Mouse (Mus musculus): ENCODE data around the gene Ddx27.

Gene Ddx27

GRCm38 (mm10) chr2:167028553-167028952 is 13.6 kb downstream of the Ddx27 start:
- DNase-seq (ENCODE audit: low spot score in 2 of 2) = no peak

- no peak for DNase-seq (ENCODE audit: low spot score in 2 of 2)
These were observed 15.5 kb downstream of the Ddx27 start for GRCm38 (mm10) chr2:167030507-167030906.

GRCm38 (mm10) chr2:167037710-167038109 is 22.7 kb downstream of the Ddx27 start:
- no peak for DNase-seq (ENCODE audit: low spot score in 2 of 2)

GRCm38 (mm10) chr2:167038297-167038696 is 23.3 kb downstream of the Ddx27 start:
- DNase-seq (ENCODE audit: low spot score in 2 of 2) = no peak

- no peak for DNase-seq (ENCODE audit: low spot score in 2 of 2)
These were observed 23.7 kb downstream of the Ddx27 start for GRCm38 (mm10) chr2:167038716-167039115.

- no peak for DNase-seq (ENCODE audit: low spot score in 2 of 2)
These were observed 24.4 kb downstream of the Ddx27 start for GRCm38 (mm10) chr2:167039386-167039785.

GRCm38 (mm10) chr2:167043400-167044121 is 28.6 kb downstream of the Ddx27 start:
- DNase-seq (ENCODE audit: low spot score in 2 of 2) = no peak

GRCm38 (mm10) chr2:167048223-167048622 is 33.2 kb downstream of the Ddx27 start:
- no peak for DNase-seq (ENCODE audit: low spot score in 2 of 2)

- no peak for DNase-seq (ENCODE audit: low spot score in 2 of 2)
These were observed 33.8 kb downstream of the Ddx27 start for GRCm38 (mm10) chr2:167048698-167049358.

GRCm38 (mm10) chr2:167053127-167053844 is 38.3 kb downstream of the Ddx27 start:
- DNase-seq (ENCODE audit: low spot score in 2 of 2) = no peak

GRCm38 (mm10) chr2:167055386-167055785 is 40.4 kb downstream of the Ddx27 start:
- DNase-seq (ENCODE audit: low spot score in 2 of 2) = no peak

GRCm38 (mm10) chr2:167056210-167056941 is 41.4 kb downstream of the Ddx27 start:
- DNase-seq (ENCODE audit: low spot score in 2 of 2) = no peak

- no peak for DNase-seq (ENCODE audit: low spot score in 2 of 2)
These were observed 41.9 kb downstream of the Ddx27 start for GRCm38 (mm10) chr2:167056942-167057323.

GRCm38 (mm10) chr2:167058201-167058600 is 43.2 kb downstream of the Ddx27 start:
- DNase-seq (ENCODE audit: low spot score in 2 of 2) = no peak

GRCm38 (mm10) chr2:167058814-167059387 is 43.9 kb downstream of the Ddx27 start:
- DNase-seq (ENCODE audit: low spot score in 2 of 2) = no peak

GRCm38 (mm10) chr2:167059536-167059935 is 44.5 kb downstream of the Ddx27 start:
- DNase-seq (ENCODE audit: low spot score in 2 of 2) = no peak

- DNase-seq (ENCODE audit: low spot score in 2 of 2) = no peak
These were observed 45.0 kb downstream of the Ddx27 start for GRCm38 (mm10) chr2:167059960-167060359.

- no peak for DNase-seq (ENCODE audit: low spot score in 2 of 2)
These were observed 45.4 kb downstream of the Ddx27 start for GRCm38 (mm10) chr2:167060360-167060759.

GRCm38 (mm10) chr2:167060761-167061160 is 45.8 kb downstream of the Ddx27 start:
- DNase-seq (ENCODE audit: low spot score in 2 of 2) = no peak

- no peak for DNase-seq (ENCODE audit: low spot score in 2 of 2)
These were observed 46.5 kb downstream of the Ddx27 start for GRCm38 (mm10) chr2:167061381-167062034.

GRCm38 (mm10) chr2:167062497-167062911 is 47.5 kb downstream of the Ddx27 start:
- DNase-seq (ENCODE audit: low spot score in 2 of 2) = peak; percentile 83 to 85
